Mouse (Mus musculus): ENCODE results near the gene Ckap5. TPM values are rescaled to one million over a fixed set of nuclear protein-coding genes. Genes with fewer than 3 reads are reported as not detected.

Ckap5 gene
- polyA plus RNA-seq, 1 experiment from 2014 or later, result 116 TPM

DNA sequence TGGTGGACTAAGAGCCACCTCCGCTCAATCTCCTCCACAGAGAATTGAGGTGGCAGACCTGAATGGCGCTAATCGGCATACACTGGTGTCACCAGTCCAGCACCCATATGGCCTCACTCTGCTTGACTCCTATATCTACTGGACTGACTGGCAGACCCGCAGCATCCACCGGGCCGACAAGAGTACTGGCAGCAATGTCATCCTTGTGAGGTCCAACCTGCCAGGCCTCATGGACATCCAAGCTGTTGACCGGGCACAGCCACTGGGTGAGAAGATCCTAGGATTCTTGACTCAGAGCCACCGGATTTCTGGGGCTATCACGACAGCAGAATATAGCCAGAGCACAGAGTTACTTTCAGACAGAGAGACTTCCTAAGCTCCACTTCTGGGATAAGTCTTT, 32.6 kb upstream of the Ckap5 start:
- Histone ChIP-seq H3K4me2 (replicated peaks; ENCODE audit: low read depth, low read length) (no peak overlapping the region), H3K4me3 (ENCODE audit: low read length) (no peak overlapping the region), H3K27ac (ENCODE audit: low read depth, low read length) (no peak overlapping the region), H3K4me1 (ENCODE audit: control insufficient read depth, insufficient read depth, low read length) (no peaks in the 10 kb centered on the region), H3K9me3 (ENCODE audit: control insufficient read depth, low read length) (no peaks in the 10 kb centered on the region), H3K9ac (ENCODE audit: low read depth, low read length) (no peak overlapping the region), H3K36me3 (ENCODE audit: control insufficient read depth, insufficient read depth, low read length) (peaks cover 84% of the 10 kb centered on the region), H3K27me3 (ENCODE audit: control insufficient read depth, insufficient read depth, low read length) (no peaks in the 10 kb centered on the region)
- no peak for ATAC-seq (ENCODE audit: low FRiP score, low TSS enrichment)
- 95% methylated on average over 9 of the region's 9 CpGs for WGBS

DNA sequence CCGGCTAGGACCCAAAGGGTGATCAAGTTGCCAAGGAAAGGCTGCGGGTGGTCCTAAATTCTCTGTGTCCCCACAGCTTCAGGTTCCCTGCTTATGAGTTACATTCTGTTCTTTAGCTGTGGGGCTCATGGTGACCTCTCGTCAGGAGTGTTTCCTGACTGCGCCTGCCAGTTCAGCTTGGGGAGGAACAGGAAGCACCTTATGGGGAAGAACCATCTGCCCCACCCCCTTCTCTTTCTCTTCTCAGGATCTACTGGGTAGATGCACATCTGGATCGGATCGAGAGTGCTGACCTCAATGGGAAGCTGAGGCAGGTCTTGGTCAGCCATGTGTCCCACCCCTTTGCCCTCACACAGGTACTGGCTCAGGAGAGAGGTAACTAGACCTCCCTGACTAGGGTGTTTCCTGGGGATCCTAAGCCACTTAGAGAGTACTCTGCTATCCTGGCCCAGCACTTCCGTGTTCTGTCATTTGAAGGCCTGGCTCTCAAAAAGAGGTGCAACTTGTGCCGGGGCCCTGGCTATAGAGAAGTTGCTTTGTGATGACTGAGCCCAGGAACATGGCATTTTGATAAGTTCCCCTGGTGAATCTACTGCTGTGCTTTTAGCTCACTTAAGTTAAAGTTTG, 28.4 kb upstream of the Ckap5 start:
- H3K27me3 ChIP-seq (ENCODE audit: control insufficient read depth, insufficient read depth, low read length), result no peaks in the 10 kb centered on the region
- no peaks in the 10 kb centered on the region for H3K9me3 ChIP-seq (ENCODE audit: control insufficient read depth, low read length)
- H3K36me3 ChIP-seq (ENCODE audit: control insufficient read depth, insufficient read depth, low read length), result peaks cover 81% of the 10 kb centered on the region
- 79% methylated on average over 8 of the region's 8 CpGs for WGBS
- ATAC-seq (ENCODE audit: low FRiP score, low TSS enrichment), result no peak
- H3K4me3 ChIP-seq (ENCODE audit: low read length), result no peak overlapping the region
- no peak overlapping the region for H3K9ac ChIP-seq (ENCODE audit: low read depth, low read length)
- no peaks in the 10 kb centered on the region for H3K4me1 ChIP-seq (ENCODE audit: control insufficient read depth, insufficient read depth, low read length)
- no peak overlapping the region for H3K27ac ChIP-seq (ENCODE audit: low read depth, low read length)
- H3K4me2 ChIP-seq (replicated peaks; ENCODE audit: low read depth, low read length), result no peak overlapping the region

DNA sequence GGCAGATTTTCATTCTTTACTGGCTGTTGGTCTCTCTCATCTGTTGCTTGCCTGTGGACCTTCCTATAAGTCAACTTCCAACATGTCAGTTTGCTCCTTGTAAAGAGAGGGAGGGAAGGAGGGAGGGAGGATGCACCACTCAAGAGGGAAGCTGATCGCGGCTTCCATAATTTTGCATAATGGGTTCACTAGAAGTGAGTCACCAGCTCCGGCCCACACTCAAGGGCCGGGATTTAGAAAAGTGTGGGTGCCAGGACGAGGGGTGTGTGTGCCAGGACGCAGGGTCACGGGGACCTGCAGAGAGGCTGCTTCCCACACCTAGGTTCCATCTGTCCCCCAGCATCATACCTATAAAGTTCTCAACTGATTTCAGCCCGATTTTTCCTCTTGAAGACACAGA, 18.5 kb upstream of the Ckap5 start:
- Histone ChIP-seq H3K4me1 (ENCODE audit: control insufficient read depth, insufficient read depth, low read length) (no peaks in the 10 kb centered on the region), H3K4me2 (replicated peaks; ENCODE audit: low read depth, low read length) (no peak overlapping the region), H3K36me3 (ENCODE audit: control insufficient read depth, insufficient read depth, low read length) (peaks cover 60% of the 10 kb centered on the region), H3K9ac (ENCODE audit: low read depth, low read length) (no peak overlapping the region), H3K27me3 (ENCODE audit: control insufficient read depth, insufficient read depth, low read length) (no peaks in the 10 kb centered on the region), H3K4me3 (ENCODE audit: low read length) (no peak overlapping the region), H3K9me3 (ENCODE audit: control insufficient read depth, low read length) (no peaks in the 10 kb centered on the region), H3K27ac (ENCODE audit: low read depth, low read length) (no peak overlapping the region)
- ATAC-seq (ENCODE audit: low FRiP score, low TSS enrichment), result no peak
- WGBS, result 89% methylated on average over 8 of the region's 8 CpGs

GRCm38 (mm10) chr2:91517186-91517585, 9.4 kb upstream of the Ckap5 start:
- no peak overlapping the region for H3K9ac ChIP-seq (ENCODE audit: low read depth, low read length)
- H3K27ac ChIP-seq (ENCODE audit: low read depth, low read length), result no peak overlapping the region
- H3K4me1 ChIP-seq (ENCODE audit: control insufficient read depth, insufficient read depth, low read length), result no peaks in the 10 kb centered on the region
- H3K36me3 ChIP-seq (ENCODE audit: control insufficient read depth, insufficient read depth, low read length), result peaks cover 11% of the 10 kb centered on the region; the same call in 1 of the 2 replicates
- H3K9me3 ChIP-seq (ENCODE audit: control insufficient read depth, low read length), result no peaks in the 10 kb centered on the region
- 34% methylated on average over 2 of the region's 2 CpGs for WGBS
- H3K27me3 ChIP-seq (ENCODE audit: control insufficient read depth, insufficient read depth, low read length), result no peaks in the 10 kb centered on the region
- H3K4me2 ChIP-seq (replicated peaks; ENCODE audit: low read depth, low read length), result no peak overlapping the region
- no peak overlapping the region for H3K4me3 ChIP-seq (ENCODE audit: low read length)
- ATAC-seq (ENCODE audit: low FRiP score, low TSS enrichment), result no peak

DNA sequence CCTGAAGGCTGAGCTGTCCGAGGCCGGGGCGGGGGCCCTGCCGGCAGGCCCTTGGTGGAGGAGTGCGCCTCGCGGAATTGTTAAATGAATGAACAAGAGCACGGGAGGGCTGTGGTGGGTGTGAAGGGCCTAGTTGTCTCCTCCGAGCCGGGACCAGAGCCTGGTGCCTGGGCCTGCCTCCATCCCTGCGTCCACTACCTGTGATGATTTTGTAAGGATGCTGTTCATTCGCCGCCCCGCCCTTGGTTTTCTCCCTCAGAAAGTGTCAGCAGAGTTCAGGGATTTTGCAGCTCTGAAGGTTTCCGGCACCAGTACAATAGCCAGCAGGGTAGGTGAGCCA, 555 bp downstream of the Ckap5 start:
- H3K27ac ChIP-seq (ENCODE audit: low read depth, low read length), result peak overlapping the region; percentile 80

DNA sequence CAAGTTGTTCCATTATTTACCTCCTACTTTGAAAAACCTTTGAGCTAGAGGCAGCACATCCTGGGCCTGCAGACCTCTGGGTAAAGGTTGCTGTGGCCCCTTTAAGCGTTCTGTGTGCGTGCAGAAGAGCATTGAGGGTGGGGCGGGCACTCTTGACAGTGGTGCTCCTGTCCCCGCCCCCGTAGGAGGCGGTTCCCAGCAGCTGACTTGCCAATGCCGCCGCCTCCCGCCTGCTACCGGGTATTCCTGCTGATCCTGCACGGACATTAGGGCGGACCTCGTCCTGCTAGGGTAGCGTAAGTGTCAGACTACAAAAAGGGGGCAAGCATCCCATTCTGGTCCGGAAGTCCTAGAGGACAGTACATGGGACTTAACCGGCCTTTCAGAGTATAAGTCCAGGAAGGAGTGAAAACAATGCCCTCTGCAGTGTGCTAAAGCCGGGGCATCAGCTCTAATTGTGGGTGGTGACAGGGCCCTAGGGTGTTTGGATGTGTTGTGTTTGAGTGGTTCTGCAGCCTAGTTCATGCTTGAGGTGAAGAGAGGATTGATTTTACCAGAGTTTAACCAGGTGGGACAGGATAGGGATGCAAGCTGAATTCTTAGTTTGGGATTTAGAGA, 11.1 kb downstream of the Ckap5 start:
- ATAC-seq (ENCODE audit: low FRiP score, low TSS enrichment), result peak; percentile 96
- no peaks in the 10 kb centered on the region; the same call in 1 of the 2 replicates for H3K36me3 ChIP-seq (ENCODE audit: control insufficient read depth, insufficient read depth, low read length)
- no peaks in the 10 kb centered on the region for H3K9me3 ChIP-seq (ENCODE audit: control insufficient read depth, low read length)
- H3K4me2 ChIP-seq (replicated peaks; ENCODE audit: low read depth, low read length), result peak overlapping the region; percentile 51
- H3K4me1 ChIP-seq (ENCODE audit: control insufficient read depth, insufficient read depth, low read length), result peaks cover 6% of the 10 kb centered on the region
- no peak overlapping the region for H3K27ac ChIP-seq (ENCODE audit: low read depth, low read length)
- H3K27me3 ChIP-seq (ENCODE audit: control insufficient read depth, insufficient read depth, low read length), result no peaks in the 10 kb centered on the region
- 4% methylated on average over 17 of the region's 17 CpGs for WGBS
- H3K9ac ChIP-seq (ENCODE audit: low read depth, low read length), result peak overlapping the region; percentile 5; the same call in 1 of the 2 replicates
- peak overlapping the region; percentile 30 for H3K4me3 ChIP-seq (ENCODE audit: low read length)

More for the DNA sequence above, 555 bp downstream of the Ckap5 start:
- H3K9ac ChIP-seq (ENCODE audit: low read depth, low read length), result peak overlapping the region; percentile 96
- no peaks in the 10 kb centered on the region for H3K9me3 ChIP-seq (ENCODE audit: control insufficient read depth, low read length)
- H3K4me1 ChIP-seq (ENCODE audit: control insufficient read depth, insufficient read depth, low read length), result no peaks in the 10 kb centered on the region
- H3K4me3 ChIP-seq (ENCODE audit: low read length), result peak overlapping the region; percentile 99
- peak; percentile 77 for ATAC-seq (ENCODE audit: low FRiP score, low TSS enrichment)
- peak overlapping the region; percentile 66 for H3K4me2 ChIP-seq (replicated peaks; ENCODE audit: low read depth, low read length)
- 0% methylated on average over 15 of the region's 15 CpGs for WGBS
- H3K27me3 ChIP-seq (ENCODE audit: control insufficient read depth, insufficient read depth, low read length), result no peaks in the 10 kb centered on the region
- peaks cover 7% of the 10 kb centered on the region; the same call in 1 of the 2 replicates for H3K36me3 ChIP-seq (ENCODE audit: control insufficient read depth, insufficient read depth, low read length)

DNA sequence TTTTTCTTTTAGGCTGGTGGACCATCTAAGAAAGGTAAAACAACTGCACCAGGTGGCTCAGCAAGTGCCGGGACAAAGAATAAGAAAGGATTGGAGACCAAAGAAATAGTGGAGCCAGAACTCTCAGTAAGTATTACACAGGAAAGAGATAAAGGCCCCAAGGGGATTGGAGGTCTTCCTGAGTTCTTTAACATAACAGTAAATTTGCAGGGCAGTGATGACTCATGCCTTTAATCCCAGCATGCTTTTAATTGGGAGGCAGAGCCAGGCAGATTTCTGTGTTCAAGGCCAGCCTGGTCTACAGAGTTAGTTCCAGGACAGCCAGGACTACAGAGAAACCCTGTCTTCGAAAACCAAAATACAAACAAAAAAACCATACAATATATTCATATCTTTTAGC, 41.6 kb downstream of the Ckap5 start:
- no peaks in the 10 kb centered on the region for H3K27me3 ChIP-seq (ENCODE audit: control insufficient read depth, insufficient read depth, low read length)
- no peak overlapping the region for H3K9ac ChIP-seq (ENCODE audit: low read depth, low read length)
- no peaks in the 10 kb centered on the region for H3K9me3 ChIP-seq (ENCODE audit: control insufficient read depth, low read length)
- WGBS, result 94% methylated on average over 2 of the region's 2 CpGs
- ATAC-seq (ENCODE audit: low FRiP score, low TSS enrichment), result no peak
- H3K4me3 ChIP-seq (ENCODE audit: low read length), result no peak overlapping the region
- peaks cover 87% of the 10 kb centered on the region for H3K36me3 ChIP-seq (ENCODE audit: control insufficient read depth, insufficient read depth, low read length)
- no peak overlapping the region for H3K4me2 ChIP-seq (replicated peaks; ENCODE audit: low read depth, low read length)
- H3K4me1 ChIP-seq (ENCODE audit: control insufficient read depth, insufficient read depth, low read length), result no peaks in the 10 kb centered on the region
- no peak overlapping the region for H3K27ac ChIP-seq (ENCODE audit: low read depth, low read length)

- peaks cover 74% of the 10 kb centered on the region for H3K36me3 ChIP-seq (ENCODE audit: control insufficient read depth, insufficient read depth, low read length)
- no peak overlapping the region for H3K4me2 ChIP-seq (replicated peaks; ENCODE audit: low read depth, low read length)
- H3K9me3 ChIP-seq (ENCODE audit: control insufficient read depth, low read length), result no peaks in the 10 kb centered on the region
- H3K27ac ChIP-seq (ENCODE audit: low read depth, low read length), result no peak overlapping the region
- H3K4me3 ChIP-seq (ENCODE audit: low read length), result no peak overlapping the region
- 93% methylated on average over 1 of the region's 1 CpGs for WGBS
- H3K9ac ChIP-seq (ENCODE audit: low read depth, low read length), result no peak overlapping the region
- no peak for ATAC-seq (ENCODE audit: low FRiP score, low TSS enrichment)
- no peaks in the 10 kb centered on the region for H3K4me1 ChIP-seq (ENCODE audit: control insufficient read depth, insufficient read depth, low read length)
- H3K27me3 ChIP-seq (ENCODE audit: control insufficient read depth, insufficient read depth, low read length), result no peaks in the 10 kb centered on the region
These were observed 54.3 kb downstream of the Ckap5 start for GRCm38 (mm10) chr2:91580894-91581293.

GRCm38 (mm10) chr2:91586242-91586641, 59.7 kb downstream of the Ckap5 start:
- peaks cover 76% of the 10 kb centered on the region for H3K36me3 ChIP-seq (ENCODE audit: control insufficient read depth, insufficient read depth, low read length)
- no peak for ATAC-seq (ENCODE audit: low FRiP score, low TSS enrichment)
- no peaks in the 10 kb centered on the region for H3K4me1 ChIP-seq (ENCODE audit: control insufficient read depth, insufficient read depth, low read length)
- 88% methylated on average over 1 of the region's 1 CpGs for WGBS
- H3K27me3 ChIP-seq (ENCODE audit: control insufficient read depth, insufficient read depth, low read length), result no peaks in the 10 kb centered on the region
- H3K4me2 ChIP-seq (replicated peaks; ENCODE audit: low read depth, low read length), result no peak overlapping the region
- H3K4me3 ChIP-seq (ENCODE audit: low read length), result no peak overlapping the region
- H3K9me3 ChIP-seq (ENCODE audit: control insufficient read depth, low read length), result no peaks in the 10 kb centered on the region
- H3K9ac ChIP-seq (ENCODE audit: low read depth, low read length), result no peak overlapping the region
- no peak overlapping the region for H3K27ac ChIP-seq (ENCODE audit: low read depth, low read length)

Data from kidney, embryonic 14.5 days (tissue).